Mouse (Mus musculus) cerebellum, postnatal 14 days (tissue): ENCODE results near the gene Xpo1.
"Not testable (repeated sequence)": the region's sequence is repeated elsewhere in the genome, so short reads cannot be mapped to it uniquely, and the experiment has no call there.

Experiments used
- DNase-seq, 2 experiments: peaks; one replicate each; pipeline ENCODE4 v3.0.0; 2021; ENCODE audit warnings: mixed read lengths in 2 of 2

The Xpo1 gene

DNA sequence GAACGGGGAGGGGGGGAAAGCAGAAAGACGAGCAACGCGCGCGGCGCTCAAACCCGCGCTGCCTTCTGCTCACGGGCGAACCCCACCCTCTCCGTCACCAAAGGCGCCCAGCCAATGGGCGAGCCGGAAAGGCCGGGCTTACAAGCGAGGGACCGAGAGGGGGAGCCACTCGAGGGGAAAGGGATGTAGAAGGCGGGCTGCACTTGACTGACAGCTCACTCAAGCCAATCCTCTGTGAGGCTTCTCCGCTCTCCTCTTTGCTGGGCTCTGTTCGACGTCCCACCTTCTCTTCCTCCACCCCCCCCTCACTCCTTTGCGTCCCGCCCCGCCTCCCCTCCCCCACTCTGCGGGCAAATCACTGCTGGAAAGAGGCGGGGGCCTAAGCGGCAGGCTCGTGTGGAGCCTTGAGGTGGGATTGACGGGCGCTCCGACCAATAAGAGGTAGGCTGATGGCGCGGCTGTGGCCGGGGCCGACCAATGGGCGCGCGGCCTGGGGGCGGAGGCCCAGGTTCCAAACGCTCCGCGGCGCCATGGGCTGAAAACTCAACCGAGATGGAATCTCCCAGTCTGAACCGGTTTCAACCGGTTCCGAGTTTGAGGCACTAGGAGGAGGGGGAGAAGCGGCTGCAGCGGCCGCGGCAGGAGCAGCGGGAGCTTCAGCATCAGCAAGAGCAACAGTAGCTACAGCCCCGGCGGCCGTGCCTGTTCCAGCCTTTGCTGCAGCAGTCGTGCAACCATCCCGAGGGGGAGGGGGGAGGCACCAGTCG lies at the start of gene Xpo1:
Gene Xpo1 (plus strand): TSS at position 615 of the 767 bp plus-strand sequence.
- DNase-seq, result peak; percentile 100

DNA sequence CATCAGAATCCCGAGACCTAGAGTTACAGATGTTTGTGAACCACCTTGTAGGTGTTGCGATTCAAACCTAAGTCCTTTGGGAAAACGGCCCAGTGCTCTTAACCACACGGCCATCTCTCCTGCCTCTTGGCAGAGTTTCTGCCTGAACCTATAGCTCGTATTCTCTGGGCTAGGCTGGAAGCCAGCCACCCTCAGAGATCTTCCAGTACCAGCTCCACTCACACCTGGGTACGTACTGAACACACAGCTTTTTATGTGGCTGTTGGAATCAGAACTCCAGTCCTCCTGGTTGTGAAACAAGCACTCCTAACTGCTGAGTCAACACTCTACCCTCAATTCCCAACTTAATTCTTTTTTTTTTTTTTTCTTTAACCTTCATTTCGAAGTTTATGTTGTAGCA lies 46.1 kb upstream of the Xpo1 start:
- no peak for DNase-seq

DNA sequence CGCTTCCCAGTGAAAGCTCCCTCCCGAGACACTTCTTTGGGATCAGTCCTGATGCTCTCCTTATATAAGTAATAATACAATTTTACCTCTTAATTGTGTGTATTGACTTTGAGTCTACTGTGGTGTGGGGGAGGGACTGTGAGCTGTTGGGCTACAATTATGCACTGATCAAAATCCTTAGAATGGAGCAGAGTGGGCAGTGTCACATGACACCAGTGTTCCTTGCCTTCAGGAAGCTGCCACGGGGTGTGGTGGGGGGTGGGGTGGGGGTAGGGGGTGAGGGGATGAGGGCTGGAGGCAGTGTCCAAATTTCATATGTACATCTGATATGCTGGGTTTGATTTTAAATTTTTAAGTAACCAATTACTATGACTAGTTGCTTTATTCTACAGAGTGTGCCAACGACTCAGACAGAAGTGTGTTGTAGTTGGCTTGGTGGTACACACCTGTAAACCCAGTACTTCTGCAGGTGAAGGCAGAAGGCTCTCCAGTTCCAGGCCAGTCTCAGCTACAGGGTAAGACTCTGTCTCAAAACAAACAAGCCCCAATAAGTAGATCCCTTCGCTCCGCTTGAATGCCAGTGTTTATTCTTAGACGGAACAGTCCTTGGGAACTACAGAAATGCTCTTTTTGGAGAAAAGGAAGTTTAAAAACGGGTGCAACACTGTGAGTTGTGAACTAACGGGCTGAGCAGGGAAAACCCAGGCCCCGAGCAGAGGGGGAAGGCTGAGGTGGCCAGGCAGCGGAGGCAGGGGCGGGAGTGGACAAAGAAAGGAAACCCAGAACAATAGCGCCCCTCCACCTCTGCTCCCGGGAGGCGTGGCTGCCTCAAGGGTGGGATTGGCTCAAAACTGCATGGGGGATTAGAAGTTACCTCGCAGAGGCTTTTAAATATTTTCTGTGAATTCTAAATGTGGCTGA lies 45.0 kb upstream of the Xpo1 start:
- no peak for DNase-seq

DNA sequence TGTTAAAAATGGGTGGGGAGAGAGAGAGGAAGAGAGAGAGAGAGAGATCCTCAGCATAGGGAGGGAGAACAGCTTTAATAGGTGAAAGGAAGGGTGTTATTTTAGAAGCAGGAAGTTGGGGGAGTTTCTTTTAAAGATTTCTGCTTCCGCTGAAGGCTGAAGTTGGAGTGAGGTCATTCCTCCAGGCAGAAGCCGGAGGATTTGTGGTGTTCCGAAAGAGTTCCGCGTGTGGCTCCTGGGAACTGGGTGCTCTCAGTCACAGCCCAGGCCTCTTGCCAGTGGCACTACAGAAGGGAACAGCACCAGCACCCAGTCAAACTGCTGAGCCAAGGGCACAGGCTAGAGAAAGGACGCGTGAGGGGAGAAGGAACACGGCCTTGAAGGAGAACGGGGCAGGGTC lies 38.4 kb upstream of the Xpo1 start:
- no peak for DNase-seq

DNA sequence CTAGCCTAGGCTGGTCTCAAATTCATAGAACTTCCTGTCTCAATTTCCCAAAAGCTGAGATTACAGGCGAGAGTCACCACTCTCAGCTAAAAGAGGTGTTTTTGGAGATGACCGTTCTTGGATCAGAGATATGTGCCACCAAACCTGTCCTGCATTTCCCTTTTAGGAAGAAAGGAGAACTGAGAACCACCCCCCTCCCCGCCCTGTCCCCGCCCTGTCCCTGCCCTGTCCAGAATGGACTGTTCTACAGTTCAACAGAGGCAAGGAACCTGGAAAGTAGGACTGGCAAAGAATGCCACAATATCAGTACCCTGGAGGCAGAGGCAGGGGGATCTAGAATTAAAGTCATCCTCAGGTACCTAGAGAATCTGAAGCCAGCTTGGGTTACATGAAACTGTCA lies 19.8 kb upstream of the Xpo1 start:
- no peak for DNase-seq

DNA sequence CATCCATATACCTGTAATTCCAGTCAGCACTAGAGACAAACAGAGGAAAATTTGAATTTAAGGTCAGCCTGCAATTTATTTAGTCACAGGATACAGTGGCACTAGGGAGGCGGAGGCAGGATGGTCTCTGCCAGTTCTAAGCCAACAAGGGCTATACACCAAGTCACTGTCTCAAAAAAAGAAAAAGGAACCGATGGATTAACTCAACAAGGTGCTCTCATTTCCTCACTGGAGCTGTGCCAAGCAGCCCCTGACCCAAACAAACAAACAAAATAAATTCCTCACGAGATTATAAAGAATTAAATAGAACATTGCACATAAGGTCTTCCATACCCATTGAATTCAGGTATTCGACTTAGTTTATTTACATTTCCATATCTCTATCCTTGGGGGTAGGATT lies 1.9 kb upstream of the Xpo1 start:
- peak in 1 of 2 experiments; percentile 27 for DNase-seq

DNA sequence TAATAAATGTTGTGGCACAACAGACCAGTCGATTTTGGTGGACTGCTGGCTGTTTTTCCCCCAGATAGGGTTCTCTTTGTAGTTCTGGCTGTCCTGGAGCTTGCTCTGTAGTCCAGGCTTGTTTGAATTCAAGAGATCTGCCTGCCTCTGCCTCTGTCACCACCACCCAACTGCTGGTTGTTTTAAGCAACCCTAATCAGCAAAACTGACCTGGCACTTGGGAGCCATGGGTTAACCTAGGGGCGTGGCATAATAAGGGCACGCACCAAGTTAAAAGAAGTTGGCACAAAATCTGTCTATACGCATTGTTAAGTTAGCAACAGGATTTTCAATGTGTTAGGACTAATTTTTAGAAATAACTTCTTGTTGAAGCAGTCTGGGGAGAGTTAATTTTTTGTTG lies 1.3 kb upstream of the Xpo1 start:
- DNase-seq, result peak in 1 of 2 experiments; percentile 13

DNA sequence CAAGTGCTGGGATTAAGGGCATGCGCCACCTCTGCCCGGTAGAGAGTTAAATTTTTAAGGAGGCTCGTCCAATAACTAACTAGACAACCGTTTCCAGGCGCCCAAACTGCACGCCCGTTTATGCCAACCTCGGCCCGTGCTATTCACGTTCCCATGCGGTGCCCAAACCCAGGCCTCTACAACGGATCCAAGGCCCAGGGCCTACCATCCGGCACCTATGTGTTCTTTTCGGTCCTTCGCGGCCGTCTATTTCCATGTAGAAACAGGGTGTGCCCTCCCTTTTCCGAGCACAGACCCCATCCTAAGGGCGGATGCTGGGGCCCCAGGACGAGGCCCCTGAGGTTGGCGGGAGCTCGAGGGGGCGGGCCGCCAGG lies 801 bp upstream of the Xpo1 start:
- DNase-seq, result no peak

DNA sequence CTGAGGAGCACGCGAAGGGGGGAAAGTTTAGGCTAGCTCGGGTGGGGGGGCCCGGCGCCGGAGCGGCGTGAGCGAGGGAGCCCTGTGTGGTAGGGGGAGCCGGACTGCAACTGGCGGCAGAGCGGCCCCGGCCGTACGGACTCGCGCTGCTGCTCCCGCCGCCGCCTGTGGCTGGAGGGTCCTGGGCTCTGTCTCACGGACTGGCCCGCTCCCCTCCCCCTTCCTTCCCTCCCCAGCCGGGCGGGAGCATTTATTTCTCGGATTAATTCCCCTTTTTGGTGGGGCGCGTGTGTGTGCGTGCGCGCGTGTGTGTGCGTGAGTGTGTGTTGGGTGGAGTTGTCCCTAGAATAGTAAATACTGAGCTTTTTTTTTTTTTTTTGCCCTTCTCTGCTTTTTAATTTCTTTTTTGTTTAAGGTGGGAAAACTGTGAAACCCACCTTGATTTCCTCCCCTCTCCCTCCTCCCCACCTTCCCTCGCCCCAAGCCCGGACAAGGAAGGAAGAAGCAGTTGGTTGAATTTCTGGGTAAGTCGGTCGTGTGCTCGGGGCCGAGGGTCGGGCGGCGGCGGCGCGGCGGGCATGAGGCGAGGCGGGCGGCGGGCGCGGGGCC lies 457 bp downstream of the Xpo1 start:
- no peak for DNase-seq

DNA sequence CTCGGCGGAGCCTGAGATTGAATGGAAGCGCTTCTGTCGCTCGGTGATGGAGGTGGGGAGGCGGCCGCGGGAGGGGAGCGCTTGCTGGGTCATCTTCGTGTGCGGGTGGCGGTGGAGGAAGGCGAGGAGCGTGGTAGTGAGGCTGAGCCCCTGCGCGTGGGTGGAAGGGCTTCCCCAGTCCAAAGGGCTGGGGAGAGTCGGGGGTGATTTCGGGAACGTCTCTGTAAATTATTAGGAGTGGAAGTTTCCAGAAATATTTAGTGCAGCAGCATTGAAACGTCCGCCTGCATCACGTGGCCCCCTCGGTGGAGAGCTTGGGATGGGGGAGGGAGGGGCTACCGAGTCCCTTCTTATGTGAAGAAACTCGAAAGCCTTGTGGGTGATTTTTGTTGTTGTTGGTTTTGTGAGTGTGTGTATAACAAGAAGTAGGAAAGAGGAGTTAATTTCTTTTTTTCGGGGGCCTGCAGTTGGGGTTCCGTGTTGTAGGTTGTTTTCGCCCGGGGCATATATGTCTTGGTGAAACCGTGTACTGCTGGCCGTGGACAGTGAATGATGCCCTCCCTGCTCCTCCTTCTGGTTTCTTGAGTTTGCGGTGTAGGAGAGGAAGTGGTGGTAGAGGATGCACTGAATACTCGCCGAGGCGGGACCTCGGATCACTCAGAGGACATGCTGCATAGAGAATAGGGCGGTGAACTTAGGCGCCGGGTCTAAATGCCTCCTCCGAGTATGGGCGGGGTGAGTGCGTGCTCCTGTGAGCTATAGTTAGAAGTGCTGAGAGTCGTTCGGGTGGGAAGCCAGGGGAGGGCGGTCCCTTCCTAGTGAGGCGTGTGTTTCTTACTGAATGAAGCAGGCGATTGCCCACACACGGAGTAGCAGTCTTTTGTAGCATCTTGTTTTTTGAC lies 1.2 kb downstream of the Xpo1 start:
- DNase-seq, result peak; percentile 65 to 68

DNA sequence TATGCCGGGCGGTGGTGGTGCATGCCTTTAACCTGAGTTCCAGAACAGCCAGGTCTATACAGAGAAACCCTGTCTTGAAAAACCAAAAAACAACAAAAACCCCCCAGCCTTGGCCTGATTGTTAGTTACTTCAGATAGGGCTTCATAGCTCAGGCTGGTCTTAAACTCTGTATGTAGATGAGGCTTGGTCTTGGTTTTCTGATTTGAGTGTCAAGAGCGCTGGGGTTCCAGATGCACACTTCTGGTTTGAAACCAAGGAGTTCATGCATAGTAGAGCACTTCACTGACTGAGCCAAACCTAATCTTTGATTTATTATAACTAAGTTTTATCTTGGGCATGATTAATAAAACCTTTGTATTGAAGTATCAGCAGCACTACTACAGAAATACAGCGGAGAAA lies 3.2 kb downstream of the Xpo1 start:
- no peak for DNase-seq

DNA sequence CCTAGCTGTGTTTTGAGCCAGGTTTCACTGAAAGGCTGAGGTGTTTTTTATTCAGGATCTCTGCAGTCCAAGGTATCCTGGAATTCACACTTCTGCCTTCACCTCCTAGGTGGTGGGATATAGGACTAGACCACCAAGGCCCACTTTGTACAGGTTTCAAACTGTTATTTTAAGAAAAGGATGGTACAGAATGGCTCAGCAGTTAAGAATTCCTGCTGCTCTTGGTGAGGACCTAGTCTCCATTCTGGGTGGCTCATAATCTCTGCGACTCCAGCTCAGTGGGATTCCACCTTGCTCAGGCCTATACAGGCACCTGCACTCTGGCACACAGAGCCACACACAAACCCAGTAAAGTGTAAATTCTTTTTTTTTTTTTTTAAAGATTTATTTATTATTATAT lies 3.6 kb downstream of the Xpo1 start:
- DNase-seq, result no peak

DNA sequence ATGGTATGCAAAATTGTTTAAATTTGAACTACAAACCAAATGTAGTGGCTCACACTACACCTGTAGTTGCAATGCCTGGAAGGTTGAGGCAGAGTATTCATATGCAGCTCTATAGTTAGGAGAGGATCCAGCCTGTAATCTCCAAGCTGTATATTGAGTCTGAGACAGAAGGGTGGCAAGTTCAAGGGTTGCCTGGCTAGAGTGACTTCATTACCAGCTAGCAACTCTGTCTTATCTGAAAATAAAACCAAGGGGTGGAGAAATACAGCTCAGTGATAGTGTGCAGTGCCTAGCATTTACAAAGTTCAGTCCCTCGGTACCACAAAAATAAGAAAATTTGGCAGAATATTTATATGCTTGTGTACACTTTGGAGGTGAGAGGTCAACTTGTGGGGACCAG lies 4.3 kb downstream of the Xpo1 start:
- DNase-seq, result no peak

DNA sequence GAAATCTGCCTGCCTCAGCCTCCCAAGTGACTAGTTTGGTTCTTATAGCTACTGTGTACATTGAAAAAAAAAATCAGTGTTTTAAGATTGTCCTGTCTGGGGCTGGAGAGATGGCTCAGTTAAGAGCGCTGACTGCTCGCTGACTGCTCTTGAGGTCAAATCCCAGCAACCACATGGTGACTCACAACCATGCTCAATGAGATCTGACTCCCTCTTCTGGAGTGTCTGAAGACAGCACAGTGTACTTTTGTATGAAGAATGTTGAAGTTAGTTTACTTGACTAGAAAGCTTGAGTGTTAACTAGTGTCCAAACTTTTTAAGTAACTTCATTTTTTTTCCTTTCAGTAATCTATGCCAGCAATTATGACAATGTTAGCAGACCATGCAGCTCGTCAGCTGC lies 5.6 kb downstream of the Xpo1 start:
- DNase-seq, result no peak

DNA sequence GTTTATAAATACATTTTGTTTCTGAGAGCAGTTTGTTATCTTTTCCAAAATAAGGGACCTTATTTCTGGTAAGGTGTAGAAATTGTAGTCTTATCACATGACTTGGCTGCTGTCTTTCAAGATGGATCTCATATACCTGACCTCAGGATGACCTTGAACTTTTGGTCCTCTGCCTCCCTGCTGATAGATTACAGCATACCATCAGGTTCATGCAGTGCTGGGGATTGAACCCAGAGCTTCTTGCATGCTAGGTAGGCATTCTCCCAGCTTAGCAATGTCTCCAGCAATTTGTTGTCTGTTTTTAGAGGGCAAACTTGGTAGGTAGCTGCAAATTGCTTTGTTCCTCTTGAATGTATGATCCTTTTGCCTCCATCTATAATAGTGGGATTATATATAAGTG lies 9.1 kb downstream of the Xpo1 start:
- no peak for DNase-seq

DNA sequence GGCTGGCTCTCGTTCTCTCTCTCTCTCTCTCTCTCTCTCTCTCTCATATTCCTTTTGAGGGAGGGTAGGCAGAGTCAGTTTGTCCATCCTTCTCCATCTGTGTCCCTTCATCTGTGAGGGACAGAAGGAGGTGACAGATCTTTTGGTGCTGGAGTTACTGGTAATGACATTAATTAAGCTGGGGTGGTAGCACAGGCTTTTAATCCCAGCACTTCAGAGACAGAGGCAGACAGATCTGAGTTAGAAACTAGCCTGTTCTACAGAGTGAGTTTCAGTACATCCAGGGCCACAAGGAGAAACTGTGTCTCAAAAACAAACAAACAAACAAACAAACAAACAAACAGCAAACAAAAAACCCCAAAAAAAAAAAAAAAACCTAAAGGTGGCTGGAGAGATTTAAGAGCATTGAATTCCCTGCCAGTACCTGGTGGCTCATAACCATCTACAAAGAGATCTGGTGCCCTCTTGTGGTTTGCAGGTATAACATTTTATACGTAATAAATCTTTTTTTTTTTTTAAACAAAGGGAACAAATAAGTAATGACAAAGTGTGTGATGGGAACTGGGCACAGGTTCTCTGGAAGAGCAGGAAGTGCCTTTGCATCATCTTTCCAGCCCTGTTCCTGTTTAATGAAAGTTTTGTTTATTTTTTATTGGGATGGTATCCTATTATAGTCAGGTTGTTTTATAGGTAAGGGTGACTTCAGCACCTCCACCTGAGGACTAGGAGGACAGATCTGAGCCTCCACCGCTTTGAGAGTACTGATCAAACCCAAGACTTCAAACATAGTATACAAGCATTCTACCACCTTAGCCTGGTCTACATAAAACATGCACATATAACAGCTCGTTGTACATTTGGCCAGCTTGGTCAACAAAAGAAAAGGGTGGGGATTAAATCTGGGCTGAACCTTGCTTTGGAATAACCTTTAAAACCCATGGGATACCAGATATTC lies 16.2 kb downstream of the Xpo1 start:
- peak; percentile 65 to 71 for DNase-seq

DNA sequence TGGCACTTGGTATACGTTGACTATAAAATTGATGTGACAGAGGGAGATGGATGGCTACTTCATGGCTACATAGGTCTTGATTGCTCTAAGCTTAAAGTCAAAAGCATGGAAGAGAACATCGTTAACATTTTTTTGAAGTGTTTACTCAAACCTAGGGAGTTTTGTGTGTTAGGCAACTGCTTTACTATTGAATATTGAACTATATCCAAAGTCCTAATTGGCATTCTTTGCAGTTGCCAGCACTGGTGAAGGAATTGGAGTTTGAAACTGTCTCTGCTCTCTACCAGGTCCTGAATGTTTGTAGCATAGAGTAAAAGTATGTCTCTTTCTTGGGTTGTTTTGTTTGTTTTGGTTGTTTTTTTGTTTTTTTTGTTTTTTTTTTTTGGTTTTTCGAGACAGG lies 19.9 kb downstream of the Xpo1 start:
- DNase-seq, result no peak

DNA sequence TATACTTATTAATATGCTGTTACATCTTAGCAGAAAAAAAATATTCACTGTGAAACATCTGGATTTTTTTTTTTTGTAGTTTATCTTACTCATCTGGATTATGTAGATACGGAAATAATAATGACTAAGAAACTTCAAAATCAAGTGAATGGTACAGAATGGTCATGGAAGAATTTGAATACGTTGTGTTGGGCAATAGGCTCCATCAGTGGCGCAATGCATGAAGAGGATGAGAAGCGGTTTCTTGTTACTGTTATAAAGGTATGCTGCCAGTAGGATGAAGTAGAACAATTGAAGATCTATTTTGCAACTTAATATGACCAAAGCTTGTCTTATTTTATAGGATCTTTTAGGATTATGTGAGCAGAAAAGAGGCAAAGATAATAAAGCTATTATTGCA lies 28.6 kb downstream of the Xpo1 start:
- DNase-seq, result no peak

DNA sequence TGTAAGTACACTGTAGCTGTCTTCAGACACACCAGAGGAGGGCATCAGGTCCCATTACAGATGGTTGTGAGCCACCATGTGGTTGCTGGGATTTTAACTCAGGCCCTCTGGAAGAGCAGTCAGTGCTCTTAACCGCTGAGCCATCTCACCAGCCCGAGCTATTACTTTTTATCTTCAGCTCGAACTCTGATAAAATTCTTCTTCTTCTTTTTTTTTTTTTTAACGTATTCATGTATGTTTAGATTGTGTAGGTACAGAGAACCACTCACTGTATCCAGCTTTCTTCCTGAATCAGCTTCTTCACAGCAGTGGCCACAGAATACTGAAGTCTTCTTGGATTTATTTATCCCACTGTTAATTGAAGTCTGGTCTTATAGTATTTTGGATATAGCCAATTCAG lies 33.0 kb downstream of the Xpo1 start:
- DNase-seq, result not testable (repeated sequence)

DNA sequence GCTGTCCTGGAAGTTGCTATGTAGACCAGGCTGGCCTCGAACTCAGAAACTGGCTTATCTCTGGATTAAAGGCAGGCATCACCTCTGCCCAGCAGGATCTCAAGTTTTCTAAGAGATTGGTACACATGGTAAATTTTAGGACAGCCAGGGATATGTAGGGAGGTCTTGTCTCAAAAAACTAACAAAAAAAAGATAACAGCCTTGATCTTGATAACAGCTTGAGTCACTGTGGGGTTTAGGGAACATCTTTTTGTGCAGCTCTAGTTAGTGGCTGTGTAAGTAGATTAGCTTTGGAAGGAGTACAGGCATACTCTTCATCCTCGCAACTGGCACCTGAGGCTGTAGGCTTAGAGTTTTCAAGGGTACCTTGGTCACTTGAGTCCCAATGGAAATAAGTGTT lies 41.5 kb downstream of the Xpo1 start:
- no peak for DNase-seq

DNA sequence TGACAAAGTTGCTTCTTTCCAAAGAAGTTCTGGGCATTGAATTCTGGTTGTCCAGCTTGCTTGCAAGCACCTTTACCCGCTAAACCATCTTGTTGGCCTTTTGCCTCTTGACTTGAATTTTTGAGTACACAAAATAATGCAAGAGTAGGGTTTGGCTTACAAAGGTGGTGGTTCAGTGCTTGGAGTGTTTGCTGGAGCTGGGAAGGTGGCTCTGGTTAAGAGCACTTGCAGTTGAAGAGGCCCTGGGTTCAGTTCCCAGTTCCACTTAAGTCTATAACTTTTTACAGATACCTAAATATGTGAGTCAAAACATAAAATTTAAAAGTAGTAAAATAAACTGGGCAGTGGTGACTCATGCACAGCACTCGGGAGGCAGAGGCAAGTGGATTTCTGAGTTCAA lies 42.5 kb downstream of the Xpo1 start:
- DNase-seq, result no peak

DNA sequence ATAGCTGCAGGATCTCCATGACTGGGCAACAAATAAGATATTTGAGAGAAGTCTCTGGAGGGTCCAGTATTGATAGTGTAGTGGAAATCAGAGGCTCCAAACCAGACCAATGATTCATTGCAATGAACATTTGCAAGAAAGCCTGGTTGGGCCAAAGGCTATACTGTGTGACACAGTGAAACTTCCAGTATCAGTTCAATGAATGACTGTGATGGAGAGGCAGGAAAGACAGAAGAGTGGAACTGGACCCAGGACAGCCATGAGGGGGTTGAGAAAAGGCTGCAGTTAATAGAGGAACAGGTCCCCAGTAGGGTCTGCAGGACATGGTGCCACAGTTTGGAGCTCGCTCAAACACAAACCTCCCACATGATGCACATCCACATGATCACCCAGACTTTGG lies 44.1 kb downstream of the Xpo1 start:
- no peak for DNase-seq
